Mouse (Mus musculus): Measurements from ENCODE around the gene Tenm3.

The Tenm3 gene

GRCm38 (mm10) chr8:48803070-48803469 is 40.7 kb downstream of the Tenm3 start:
- no peak for DNase-seq

GRCm38 (mm10) chr8:48802231-48802630 is 41.5 kb downstream of the Tenm3 start:
- DNase-seq = no peak

GRCm38 (mm10) chr8:48797955-48798359 is 45.8 kb downstream of the Tenm3 start:
- DNase-seq = no peak

- DNase-seq = no peak
Observed at GRCm38 (mm10) chr8:48794285-48794684, 49.5 kb downstream of the Tenm3 start.

GRCm38 (mm10) chr8:48793729-48794128 is 50.0 kb downstream of the Tenm3 start:
- no peak for DNase-seq

- no peak for DNase-seq
Observed at GRCm38 (mm10) chr8:48792587-48793326, 51.0 kb downstream of the Tenm3 start.

GRCm38 (mm10) chr8:48783308-48783707 is 60.4 kb downstream of the Tenm3 start:
- DNase-seq = no peak

- no peak for DNase-seq
Observed at GRCm38 (mm10) chr8:48780628-48781027, 63.1 kb downstream of the Tenm3 start.

GRCm38 (mm10) chr8:48779194-48779593 is 64.6 kb downstream of the Tenm3 start:
- DNase-seq = no peak

- DNase-seq = no peak
Observed at GRCm38 (mm10) chr8:48776081-48776480, 67.7 kb downstream of the Tenm3 start.

- no peak for DNase-seq
Observed at GRCm38 (mm10) chr8:48775531-48776037, 68.2 kb downstream of the Tenm3 start.

- DNase-seq = no peak
Observed at GRCm38 (mm10) chr8:48774837-48775236, 68.9 kb downstream of the Tenm3 start.

- DNase-seq = no peak
Observed at GRCm38 (mm10) chr8:48766545-48767234, 77.1 kb downstream of the Tenm3 start.

GRCm38 (mm10) chr8:48765212-48765611 is 78.5 kb downstream of the Tenm3 start:
- no peak for DNase-seq

GRCm38 (mm10) chr8:48764011-48764410 is 79.7 kb downstream of the Tenm3 start:
- DNase-seq = no peak

GRCm38 (mm10) chr8:48756874-48757273 is 86.9 kb downstream of the Tenm3 start:
- DNase-seq = no peak

- DNase-seq = no peak
Observed at GRCm38 (mm10) chr8:48755492-48755891, 88.3 kb downstream of the Tenm3 start.

GRCm38 (mm10) chr8:48754959-48755358 is 88.8 kb downstream of the Tenm3 start:
- no peak for DNase-seq

- DNase-seq = no peak
Observed at GRCm38 (mm10) chr8:48751965-48752364, 91.8 kb downstream of the Tenm3 start.

GRCm38 (mm10) chr8:48748503-48749059 is 95.2 kb downstream of the Tenm3 start:
- DNase-seq = no peak

GRCm38 (mm10) chr8:48743912-48744311 is 99.8 kb downstream of the Tenm3 start:
- DNase-seq = no peak

- DNase-seq = no peak
Observed at GRCm38 (mm10) chr8:48742741-48743140, 101.0 kb downstream of the Tenm3 start.

- DNase-seq = no peak
Observed at GRCm38 (mm10) chr8:48740951-48741350, 102.8 kb downstream of the Tenm3 start.
